Mouse (Mus musculus) c-Kit-positive CD71-positive TER-119-positive erythroid progenitor cells, embryonic 14.5 days (primary cell): ENCODE data around the gene Pclo.
"Not testable (repeated sequence)": the region's sequence is repeated elsewhere in the genome, so short reads cannot be mapped to it uniquely, and the experiment has no call there.

Experiments used
- DNase-seq: peaks from one replicate; pipeline ENCODE4 v3.0.0-alpha.2; 2013; ENCODE audit warnings: low spot score

Pclo gene

DNA sequence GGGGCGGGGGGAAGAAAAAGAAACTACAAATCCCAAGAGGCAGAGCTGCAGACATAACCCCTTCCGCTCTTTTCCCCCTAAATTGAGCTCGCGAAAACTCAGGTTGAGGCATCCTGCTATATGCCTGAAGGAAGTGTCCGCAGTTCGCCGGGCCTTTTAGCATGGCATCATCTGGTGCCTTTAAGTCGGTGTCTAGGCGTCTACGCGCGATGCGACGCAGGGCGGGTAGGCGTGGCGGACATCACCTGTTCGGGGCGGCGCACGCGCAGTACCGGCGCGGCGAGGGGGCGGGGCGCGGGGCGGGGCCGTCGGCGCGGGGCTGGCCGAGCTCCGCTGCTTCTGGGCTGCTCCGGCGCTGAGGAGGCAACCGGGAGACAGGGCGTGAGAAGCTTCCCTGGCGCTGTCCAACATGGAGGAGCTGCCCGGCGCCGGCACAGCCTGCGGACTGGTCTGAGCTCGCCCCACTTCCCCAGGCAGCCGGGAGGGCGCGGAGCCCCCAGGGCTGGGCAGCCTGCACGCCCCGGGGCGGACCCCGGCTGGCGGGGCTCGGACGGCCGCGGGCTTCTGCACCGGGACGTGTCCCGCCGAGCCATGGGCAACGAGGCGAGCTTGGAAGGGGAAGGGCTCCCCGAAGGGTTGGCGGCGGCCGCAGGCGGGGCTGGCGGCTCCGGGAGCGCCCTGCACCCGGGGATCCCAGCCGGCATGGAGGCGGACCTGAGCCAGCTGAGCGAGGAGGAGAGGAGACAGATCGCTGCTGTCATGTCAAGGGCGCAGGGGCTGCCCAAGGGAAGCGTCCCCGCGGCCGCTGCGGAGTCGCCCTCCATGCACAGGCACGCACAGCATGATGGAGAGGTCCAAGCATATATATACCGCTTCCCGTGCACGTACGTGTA, at the start of gene Pclo:
Pclo (plus strand) TSS at position 288 of the 893 bp plus-strand sequence.
- DNase-seq = peak; percentile 10

DNA sequence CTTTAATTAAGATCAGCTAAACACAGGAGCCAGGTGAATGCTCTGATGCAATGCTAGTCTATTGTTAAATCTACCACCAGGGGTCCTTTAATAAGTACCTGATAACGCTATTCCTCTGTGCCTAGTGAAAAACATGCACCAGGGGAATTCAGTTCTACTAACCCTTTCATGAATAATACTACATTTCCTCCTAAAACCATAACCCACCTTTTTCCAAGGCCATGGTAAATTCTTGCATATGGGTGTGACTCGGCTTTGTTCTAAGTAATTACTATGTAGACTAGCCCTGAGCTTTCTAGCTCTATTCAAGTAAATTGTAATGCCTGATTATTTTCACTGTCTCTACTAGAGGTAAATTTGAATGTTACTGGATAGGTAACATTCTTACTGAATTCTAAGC, 20.3 kb upstream of the Pclo start:
- not testable (repeated sequence) for DNase-seq

DNA sequence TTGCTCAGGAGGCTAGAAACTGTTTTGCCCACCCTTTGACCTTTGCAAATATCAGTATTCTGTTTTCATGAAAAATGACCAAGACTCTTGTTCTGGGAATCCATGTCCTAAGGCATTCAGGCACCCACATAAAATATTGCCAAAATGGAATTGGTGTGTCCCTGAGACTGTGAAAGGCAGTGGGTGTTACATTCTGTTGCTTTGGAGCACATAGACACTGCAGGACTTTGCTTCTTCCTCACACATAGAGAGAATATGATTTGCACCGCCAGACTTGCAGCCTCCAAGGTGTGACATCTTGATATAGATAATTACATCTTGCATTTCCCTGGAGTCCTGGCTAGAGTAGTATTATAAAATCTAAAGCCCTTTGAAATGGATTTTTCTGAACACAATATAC, 6.2 kb upstream of the Pclo start:
- no peak for DNase-seq

DNA sequence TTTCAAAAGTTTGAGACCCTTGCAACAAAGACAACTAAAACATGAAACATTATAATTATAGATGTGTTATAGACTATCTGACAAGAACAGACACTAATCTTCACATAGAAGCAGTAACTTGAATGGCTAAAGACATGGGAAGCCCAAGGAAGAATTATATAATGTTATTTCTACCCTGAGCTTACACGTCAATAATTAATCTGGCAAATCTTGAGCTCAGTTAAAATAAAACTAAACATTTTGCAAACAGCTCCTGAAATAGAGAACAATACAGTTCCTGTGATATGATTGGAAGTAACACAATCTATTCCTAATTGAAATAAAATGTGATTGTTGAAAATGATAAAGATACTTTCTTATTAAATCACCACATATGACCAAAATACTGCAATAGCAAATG, 5.1 kb upstream of the Pclo start:
- DNase-seq = no peak

DNA sequence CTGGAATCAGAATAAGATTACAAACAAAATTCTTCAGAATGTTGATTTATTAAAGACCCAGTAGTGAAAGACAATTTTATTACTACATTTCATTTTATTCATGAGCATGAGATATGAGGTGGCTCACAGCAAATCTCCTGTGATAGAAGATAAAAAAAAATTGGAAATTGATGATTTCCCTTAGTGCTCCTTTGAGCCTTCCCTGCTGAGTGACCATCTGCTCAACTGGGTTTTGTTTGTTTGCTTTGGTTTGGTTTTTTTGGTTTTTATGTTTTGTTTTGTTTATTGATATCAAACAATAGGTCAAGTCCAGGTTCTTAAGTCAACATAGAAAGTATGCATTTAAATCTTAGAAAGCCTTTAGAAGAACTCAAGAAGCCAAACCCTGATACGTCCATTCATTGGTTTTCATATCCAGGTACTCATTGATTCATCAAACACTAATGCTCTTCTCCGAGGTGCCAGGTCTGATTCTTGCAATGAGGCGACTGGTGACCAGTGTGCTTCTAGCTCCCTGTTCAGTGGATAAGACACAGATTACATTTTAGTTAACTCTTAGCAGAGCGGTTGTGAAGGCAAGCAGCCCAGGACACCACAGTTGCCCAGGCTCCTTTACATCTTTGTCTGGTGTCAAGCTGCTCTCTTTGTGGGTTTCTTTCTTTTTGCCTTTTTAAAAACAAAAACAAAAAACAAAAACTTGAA, 3.6 kb downstream of the Pclo start:
- no peak for DNase-seq

DNA sequence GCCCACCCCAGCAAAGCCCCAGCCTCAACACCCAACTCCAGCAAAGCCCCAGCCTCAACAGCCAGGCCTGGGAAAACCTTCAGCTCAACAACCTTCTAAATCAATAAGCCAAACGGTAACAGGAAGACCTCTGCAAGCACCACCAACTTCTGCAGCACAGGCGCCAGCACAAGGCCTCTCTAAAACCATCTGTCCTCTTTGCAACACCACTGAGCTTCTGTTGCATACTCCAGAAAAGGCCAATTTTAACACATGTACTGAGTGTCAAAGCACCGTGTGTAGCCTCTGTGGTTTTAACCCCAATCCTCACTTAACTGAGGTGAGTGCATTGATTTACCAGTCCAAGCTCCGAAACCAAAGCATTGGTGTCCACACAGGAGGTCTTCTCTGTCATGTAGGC, 7.3 kb downstream of the Pclo start:
- no peak for DNase-seq

DNA sequence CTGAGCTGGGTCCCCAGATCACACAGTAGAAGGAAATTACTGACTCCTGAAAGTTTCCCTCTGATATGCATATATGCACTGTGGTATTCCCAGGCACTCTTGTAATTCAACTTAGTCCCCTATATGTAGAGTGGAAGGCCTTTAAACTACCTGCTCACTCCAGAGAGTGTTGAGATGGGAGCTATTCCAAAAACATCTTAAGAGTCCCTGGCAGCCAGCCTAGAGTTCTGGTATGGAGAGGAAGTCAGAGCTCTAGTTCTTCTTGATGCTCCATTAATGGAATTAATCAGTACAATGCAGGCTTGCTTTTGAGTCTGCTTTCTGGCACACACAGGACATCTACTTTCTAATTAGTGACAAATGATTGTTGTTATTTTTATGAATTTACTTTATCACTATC, 11.3 kb downstream of the Pclo start:
- DNase-seq = no peak

DNA sequence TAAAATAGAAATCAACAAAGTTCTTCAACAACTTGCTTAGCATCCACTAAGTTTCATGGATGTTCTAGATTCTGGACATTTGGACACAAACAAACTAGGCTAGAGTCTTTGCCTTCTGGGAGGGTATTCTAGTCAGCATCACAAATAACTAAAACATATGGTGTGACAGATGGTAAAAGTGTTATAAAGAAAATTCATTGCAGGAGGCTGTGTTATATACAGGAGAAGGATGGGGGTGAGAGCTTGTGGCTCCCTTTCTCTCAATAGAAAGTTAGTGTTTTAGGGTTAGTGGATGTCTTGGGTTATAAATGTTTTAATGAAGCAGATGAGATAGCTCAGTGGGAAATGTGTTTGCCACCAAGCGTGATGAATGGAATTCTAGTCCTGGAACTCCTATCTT, 13.1 kb downstream of the Pclo start:
- DNase-seq = no peak

DNA sequence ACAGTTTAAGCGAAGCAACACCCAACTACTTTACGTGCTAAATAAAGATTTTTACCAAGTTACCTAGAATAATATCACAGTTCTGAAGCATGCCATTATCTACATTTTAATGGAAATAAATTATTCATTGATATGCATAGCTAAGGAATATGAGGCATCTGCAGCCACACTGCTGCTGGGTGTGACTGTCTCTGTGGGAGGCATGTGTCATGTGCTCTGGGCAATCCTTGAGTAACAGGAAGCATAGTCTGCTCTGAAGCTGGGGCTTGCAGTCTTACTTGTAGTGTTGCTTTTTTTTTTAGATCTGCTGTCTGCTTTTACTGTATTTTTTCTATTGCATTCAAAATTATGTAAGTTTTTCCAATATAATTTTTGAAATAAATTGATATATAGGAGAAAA, 17.2 kb downstream of the Pclo start:
- DNase-seq = no peak

DNA sequence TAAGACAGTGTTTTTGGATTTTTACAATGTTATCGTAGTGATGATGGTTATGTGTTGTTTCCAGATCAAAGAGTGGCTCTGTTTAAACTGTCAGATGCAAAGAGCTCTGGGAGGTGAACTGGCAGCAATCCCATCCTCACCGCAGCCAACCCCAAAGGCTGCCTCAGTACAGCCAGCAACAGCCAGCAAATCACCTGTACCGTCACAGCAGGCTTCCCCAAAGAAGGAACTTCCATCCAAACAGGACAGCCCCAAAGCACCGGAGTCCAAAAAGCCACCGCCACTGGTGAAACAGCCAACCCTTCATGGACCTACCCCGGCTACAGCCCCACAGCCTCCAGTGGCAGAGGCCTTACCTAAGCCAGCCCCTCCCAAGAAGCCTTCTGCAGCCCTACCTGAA, 24.6 kb downstream of the Pclo start:
- no peak for DNase-seq

DNA sequence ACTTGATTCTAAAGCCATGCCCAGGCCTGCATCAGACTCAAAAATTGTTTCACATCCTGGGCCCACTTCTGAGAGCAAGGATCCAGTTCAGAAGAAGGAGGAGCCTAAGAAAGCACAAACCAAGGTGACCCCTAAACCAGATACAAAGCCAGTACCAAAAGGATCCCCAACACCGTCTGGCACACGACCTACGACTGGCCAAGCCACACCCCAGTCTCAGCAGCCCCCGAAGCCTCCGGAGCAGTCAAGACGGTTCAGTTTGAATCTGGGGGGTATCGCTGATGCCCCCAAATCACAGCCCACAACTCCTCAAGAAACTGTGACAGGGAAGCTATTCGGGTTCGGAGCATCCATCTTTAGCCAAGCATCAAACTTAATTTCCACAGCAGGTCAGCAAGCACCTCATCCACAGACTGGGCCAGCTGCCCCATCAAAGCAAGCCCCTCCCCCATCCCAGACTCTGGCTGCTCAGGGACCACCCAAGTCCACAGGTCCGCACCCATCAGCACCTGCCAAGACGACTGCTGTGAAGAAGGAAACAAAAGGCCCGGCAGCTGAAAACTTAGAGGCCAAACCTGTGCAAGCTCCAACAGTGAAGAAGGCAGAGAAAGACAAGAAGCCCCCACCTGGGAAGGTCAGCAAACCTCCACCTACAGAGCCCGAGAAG, 25.4 kb downstream of the Pclo start:
- DNase-seq = no peak

DNA sequence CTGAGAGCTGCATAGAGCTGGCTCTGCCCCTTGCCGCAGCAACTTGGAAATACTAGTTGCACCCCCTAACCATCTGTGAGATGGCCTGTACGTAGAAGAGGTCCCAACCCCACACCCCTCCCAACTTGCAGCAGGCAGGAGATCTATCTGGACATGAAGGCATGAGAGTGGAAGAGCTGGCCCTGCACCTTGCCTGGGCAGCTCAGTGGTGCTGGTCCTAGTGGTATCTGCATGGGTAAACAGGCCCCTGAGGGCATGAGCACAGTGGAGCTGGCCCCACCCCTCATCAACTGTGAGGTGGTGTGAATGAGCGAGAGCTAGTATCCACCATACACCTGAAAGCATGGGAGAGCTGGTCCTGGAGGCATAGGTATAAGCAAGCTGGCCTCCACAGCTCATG, 60.9 kb downstream of the Pclo start:
- no peak for DNase-seq

DNA sequence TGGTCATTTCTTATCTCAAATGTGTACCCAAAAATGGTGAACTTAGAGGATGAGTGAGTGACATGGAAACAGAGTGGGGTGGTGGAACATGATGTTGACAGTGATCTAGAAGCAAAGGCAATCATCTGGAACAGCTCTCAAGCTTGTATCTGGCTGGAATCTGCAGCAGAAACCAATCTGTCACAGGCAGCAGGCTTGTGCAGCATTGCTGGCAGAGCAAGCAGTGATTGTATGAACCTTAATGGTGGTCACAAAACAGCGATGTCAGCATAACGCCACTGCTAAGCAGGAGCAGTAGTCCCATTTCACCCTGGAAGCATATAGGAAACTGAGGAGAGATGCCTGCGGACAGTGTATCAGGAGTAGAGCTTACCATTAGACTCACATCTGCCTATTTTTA, 76.8 kb downstream of the Pclo start:
- DNase-seq = no peak

DNA sequence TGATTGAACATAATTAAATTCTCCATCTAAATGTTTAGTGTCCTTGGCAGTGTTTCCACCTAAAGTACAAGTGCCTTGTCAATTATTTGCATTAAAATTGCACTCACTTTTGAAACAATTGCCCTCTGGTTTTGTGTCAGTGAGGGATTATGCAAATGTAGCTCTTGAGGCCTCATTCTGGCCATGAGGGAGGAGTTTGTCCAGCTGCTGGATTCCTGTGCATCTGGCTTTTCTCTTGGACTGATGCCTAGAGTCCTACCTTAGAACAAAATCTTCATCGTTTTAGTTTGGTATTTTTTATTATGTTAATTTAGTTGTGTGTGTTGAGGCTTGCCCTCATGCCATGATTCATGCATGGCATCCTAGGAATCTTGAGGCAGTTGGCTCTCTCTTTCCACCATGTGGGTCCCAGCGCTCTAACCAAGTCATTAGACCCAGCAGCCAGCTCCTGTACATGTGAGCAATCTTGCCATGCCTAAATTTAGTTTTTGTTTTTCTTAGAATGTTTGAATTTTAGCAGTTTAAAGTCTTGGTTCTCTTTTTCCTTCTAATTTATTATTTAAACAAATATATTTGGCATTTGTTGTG, 80.8 kb downstream of the Pclo start:
- DNase-seq = no peak

DNA sequence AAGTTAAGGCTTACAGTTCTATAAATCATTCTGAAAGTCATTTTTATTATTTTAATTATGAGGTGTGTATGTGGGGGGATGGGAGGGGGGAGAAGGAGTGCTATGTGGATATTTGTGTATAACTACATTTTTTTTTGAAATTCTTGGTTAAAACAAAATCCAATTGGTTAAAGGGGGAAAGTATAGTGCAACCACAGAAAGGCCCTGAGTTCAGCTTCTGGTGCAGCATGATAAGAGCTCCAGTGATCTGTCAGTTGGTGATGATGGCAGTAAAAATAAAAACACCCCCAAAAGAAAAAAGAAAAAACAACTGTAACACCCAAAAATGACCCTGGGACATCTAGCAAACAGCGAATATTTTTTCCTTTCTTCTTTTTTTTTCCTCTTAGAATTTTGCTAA, 93.6 kb downstream of the Pclo start:
- no peak for DNase-seq

DNA sequence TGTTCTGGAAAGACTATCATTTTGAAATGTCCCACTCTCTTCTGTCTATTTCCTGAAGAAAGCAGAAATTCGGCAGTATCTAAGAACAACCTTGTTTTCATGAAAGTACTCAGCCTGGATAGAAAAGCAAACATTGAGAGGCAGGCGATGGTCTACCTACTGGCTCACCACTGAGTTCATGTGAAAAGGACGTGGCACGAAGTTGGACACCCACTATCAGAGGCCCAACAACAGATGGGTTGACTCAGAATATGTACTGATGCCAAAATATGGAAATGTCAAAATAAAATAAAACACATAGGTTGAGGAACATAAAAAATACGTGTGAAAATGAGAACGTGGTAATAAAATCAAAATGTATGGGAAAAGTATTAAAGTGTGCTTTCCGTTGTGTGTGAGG, 106.4 kb downstream of the Pclo start:
- no peak for DNase-seq

DNA sequence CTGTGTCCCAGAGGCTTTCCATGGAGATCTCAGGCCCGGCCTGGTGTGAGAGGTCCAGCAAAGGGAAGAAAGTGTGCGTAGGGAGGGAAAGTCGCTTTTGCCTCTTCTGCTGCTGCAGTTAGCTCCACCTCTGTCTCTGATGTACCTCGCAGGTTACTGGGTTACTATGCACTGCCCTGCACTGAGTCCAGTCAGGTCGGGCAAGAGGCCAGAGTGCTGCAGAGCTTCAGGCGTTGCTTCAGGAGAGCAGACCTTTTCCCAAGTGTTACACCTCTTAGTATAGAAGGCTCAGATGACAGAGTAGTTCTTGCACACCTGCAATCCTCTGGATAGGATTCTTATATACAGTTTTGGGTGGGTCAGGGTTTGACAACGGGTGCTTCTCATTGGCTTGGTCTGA, 108.6 kb downstream of the Pclo start:
- DNase-seq = no peak

DNA sequence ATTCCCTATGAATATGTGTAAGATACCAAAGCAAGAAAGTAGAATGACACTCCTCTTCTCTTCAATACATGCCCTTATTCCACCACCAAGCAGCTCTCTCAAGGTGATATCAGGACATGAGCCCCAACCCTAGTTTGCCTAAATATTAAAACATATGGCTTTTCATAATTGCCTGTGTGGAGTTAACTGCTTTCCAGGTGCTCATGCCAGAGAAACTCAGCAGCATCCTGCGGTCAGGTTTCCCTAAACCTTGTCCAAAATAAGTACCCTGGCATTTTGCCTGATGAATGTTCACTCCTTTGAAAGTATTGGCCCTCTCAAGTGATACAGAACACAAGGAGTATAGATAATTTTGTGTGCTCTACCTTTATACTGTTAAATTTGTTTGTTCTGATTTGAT, 126.5 kb downstream of the Pclo start:
- DNase-seq = no peak

DNA sequence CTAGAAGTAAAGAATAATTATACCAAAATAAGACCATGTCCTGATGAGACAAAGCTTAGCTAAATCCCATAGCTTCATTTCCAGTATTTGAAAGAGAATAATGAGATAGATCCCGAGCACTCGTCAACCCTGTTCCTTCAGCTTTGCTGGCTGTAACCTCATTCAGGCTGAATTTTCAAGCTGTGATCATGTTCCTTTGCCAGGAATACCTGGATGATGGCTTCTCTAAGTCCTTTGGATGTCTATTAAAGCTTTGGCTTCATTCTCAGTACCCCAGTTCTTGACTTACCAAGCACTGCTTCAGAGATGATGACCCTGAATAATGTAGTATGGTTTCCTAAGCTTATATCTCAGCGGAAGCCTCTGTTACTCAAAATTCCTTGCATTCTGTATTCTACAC, 131.1 kb downstream of the Pclo start:
- DNase-seq = no peak

DNA sequence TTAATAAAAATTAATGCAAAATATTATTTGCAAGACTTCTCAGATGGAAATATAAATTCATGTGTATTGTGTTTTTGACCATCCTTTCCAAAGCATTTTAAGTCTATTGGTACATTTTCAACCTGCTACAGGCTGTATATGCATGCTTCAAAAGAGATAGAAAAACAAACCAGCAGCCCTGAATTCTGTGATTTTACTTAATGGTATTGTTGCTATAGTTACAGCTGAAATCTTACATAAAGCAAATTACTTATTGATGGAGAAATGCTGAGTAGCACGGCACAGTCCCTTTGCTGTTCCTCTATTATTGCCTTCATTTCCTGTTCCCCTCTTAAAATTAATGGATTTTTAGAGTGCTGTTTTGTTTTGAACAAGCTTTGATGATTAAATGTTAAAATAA, 145.9 kb downstream of the Pclo start:
- no peak for DNase-seq

DNA sequence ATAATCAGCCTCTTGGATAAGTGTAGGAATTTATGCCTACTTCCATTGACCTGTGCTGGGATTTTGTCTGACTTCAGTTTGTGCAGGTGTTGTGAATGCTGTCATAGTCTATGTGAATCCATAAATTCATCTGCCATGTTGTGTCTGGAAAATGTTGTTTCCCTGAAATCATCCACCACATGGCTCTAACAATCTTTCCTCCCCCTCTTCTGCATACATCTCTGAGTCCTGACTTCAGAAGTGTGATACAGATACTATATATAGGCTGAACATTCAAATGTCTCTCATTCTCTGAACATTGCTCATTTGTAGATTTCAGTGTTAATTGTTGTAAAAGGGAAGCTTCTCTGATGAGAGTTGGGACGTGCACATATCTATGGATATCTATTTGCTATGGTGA, 147.5 kb downstream of the Pclo start:
- no peak for DNase-seq

DNA sequence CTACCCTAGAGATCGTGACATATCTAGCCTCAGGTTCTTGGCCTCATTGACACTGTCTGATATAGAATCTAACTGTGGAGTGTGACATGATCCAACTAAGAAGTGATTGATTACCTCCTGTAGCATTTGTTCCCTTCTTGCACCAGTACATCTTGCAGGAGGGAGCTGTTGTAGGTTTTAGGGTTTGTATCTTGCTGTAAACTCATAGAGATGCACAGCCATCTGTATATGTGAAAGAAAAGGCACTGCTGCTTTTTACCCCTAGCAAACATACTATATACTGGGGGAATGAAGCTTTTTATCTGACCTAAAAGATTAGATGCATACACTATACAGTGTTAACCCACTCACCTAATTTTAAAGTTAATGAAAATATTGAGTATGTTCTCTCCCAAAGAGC, 147.9 kb downstream of the Pclo start:
- DNase-seq = no peak

DNA sequence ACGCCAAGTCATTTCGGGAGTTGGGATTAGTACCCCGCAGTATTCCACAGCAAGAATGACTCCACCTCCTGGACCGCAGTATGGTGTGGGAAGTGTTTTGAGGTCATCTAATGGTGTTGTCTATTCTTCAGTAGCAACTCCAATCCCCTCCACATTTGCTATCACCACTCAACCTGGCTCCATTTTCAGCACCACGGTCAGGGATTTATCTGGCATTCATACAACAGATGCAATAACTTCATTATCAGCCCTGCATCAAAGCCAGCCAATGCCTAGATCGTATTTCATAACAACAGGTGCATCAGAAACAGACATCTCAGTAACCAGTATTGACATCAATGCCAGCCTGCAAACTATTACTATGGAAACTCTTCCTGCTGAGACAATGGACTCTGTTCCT, 165.7 kb downstream of the Pclo start:
- DNase-seq = no peak
